Mouse (Mus musculus) intestine, postnatal 0 days (tissue): Measurements from ENCODE around the gene Vps37d. TPM values are rescaled to one million over a fixed set of nuclear protein-coding genes. Genes with fewer than 3 reads are reported as not detected.

Experiments
- ATAC-seq: fragments of 200-750 bp; cut with Nextera tagmentation; 2 replicates; pipeline ENCODE4 v1.8.0; 2017; ENCODE audit warnings: mild to moderate bottlenecking, moderate TSS enrichment, moderate library complexity
- H3K27ac ChIP-seq: fragments of 300-500 bp; sonication (generic); 2 replicates; pipeline ENCODE4 v1.5.1; 2014; ENCODE audit warnings: mild to moderate bottlenecking, low read depth, low read length, moderate library complexity
- H3K27me3 ChIP-seq: fragments of 300-500 bp; sonication (generic); replicated peaks from 2 replicates; pipeline ENCODE4 v1.6.1; 2014; ENCODE audit warnings: low read length, mixed read lengths; ENCODE audit not compliant: control insufficient read depth, insufficient read depth
- H3K36me3 ChIP-seq: fragments of 300-500 bp; sonication (generic); 2 replicates; pipeline ENCODE4 v1.6.1; 2014; ENCODE audit warnings: mild to moderate bottlenecking, moderate library complexity; ENCODE audit not compliant: control insufficient read depth, insufficient read depth
- H3K4me1 ChIP-seq: fragments of 300-500 bp; sonication (generic); replicated peaks from 2 replicates; pipeline ENCODE4 v1.6.1; 2014; ENCODE audit warnings: antibody characterized with exemption, low read length, mixed read lengths; ENCODE audit not compliant: control insufficient read depth, insufficient read depth
- H3K4me2 ChIP-seq: fragments of 300-500 bp; sonication (generic); replicated peaks from 2 replicates; pipeline ENCODE4 v1.6.1; 2014; ENCODE audit warnings: low read depth, mild to moderate bottlenecking, moderate library complexity
- H3K4me3 ChIP-seq: fragments of 300-500 bp; sonication (generic); 2 replicates; pipeline ENCODE4 v1.5.1; 2014; ENCODE audit warnings: low read depth, low read length
- H3K9ac ChIP-seq: fragments of 300-500 bp; sonication (generic); 2 replicates; pipeline ENCODE4 v1.6.1; 2014; ENCODE audit warnings: mild to moderate bottlenecking, low read depth, low read length
- H3K9me3 ChIP-seq: fragments of 300-500 bp; sonication (generic); 2 replicates; pipeline ENCODE4 v1.6.1; 2016; ENCODE audit warnings: mixed run types; ENCODE audit not compliant: control insufficient read depth
- CTCF ChIP-seq: sonication (generic); IDR thresholded peaks from 2 replicates; pipeline ENCODE4 v1.5.1; 2016; ENCODE audit warnings: low read depth, mild to moderate bottlenecking, control low read depth, antibody characterized with exemption, moderate library complexity
- WGBS: fragments of 180-500 bp; shearing (Covaris S2); extraction: QIAGEN DNeasy Blood & Tissue Kit; methylation state at CpG from one replicate; pipeline ENCODE4 v1.1.7; 2014; 5-methylcytosine and 5-hydroxymethylcytosine counted together
- polyA plus RNA-seq: library from polyadenylated mRNA; unstranded; fragments of >200 nt; fragmentation: Nextera tagmentation; extraction: Ambion mirVana; gene quantifications from 2 replicates; pipeline ENCODE4 v1.2.1, GENCODE M21; 2015

Gene Vps37d
- polyA plus RNA-seq, 1 experiment from 2014 or later = 2.9 TPM

- no peaks in the 10 kb centered on the region for H3K27me3 ChIP-seq
- no peak overlapping the region for H3K4me3 ChIP-seq
- H3K4me2 ChIP-seq = no peak overlapping the region
- no peak overlapping the region for H3K27ac ChIP-seq
- no peak overlapping the region for H3K9ac ChIP-seq
- H3K9me3 ChIP-seq = no peaks in the 10 kb centered on the region
- H3K4me1 ChIP-seq = no peaks in the 10 kb centered on the region; the same call in 1 of the 2 replicates
- WGBS = 90% methylated on average over 12 of the region's 12 CpGs
- ATAC-seq = no peak
- H3K36me3 ChIP-seq = no peaks in the 10 kb centered on the region
- TF ChIP-seq CTCF = no peak
These were observed 35.7 kb upstream of the Vps37d start for GRCm38 (mm10) chr5:135113782-135114181.

- Histone ChIP-seq H3K4me1 (no peaks in the 10 kb centered on the region), H3K27me3 (peaks cover 6% of the 10 kb centered on the region), H3K4me2 (no peak overlapping the region), H3K27ac (no peak overlapping the region), H3K4me3 (no peak overlapping the region), H3K36me3 (no peaks in the 10 kb centered on the region), H3K9me3 (no peaks in the 10 kb centered on the region), H3K9ac (no peak overlapping the region)
- no peak for TF ChIP-seq CTCF
- ATAC-seq = no peak
- 75% methylated on average over 6 of the region's 6 CpGs for WGBS
These were observed 31.9 kb upstream of the Vps37d start for GRCm38 (mm10) chr5:135109976-135110375.

GRCm38 (mm10) chr5:135109426-135109825 is 31.4 kb upstream of the Vps37d start:
- WGBS = 84% methylated on average over 3 of the region's 3 CpGs
- H3K27me3 ChIP-seq = peaks cover 10% of the 10 kb centered on the region
- H3K4me2 ChIP-seq = no peak overlapping the region
- H3K9me3 ChIP-seq = no peaks in the 10 kb centered on the region
- no peak overlapping the region for H3K9ac ChIP-seq
- no peak for ATAC-seq
- TF ChIP-seq CTCF = no peak
- H3K4me1 ChIP-seq = no peaks in the 10 kb centered on the region
- no peak overlapping the region for H3K4me3 ChIP-seq
- H3K36me3 ChIP-seq = no peaks in the 10 kb centered on the region
- H3K27ac ChIP-seq = no peak overlapping the region

GRCm38 (mm10) chr5:135109017-135109416 is 31.0 kb upstream of the Vps37d start:
- no peak overlapping the region for H3K4me3 ChIP-seq
- ATAC-seq = no peak
- WGBS = 69% methylated on average over 6 of the region's 6 CpGs
- no peak overlapping the region for H3K27ac ChIP-seq
- no peaks in the 10 kb centered on the region for H3K9me3 ChIP-seq
- H3K27me3 ChIP-seq = peaks cover 10% of the 10 kb centered on the region
- no peaks in the 10 kb centered on the region for H3K36me3 ChIP-seq
- no peaks in the 10 kb centered on the region for H3K4me1 ChIP-seq
- no peak overlapping the region for H3K4me2 ChIP-seq
- H3K9ac ChIP-seq = no peak overlapping the region
- no peak for TF ChIP-seq CTCF

GRCm38 (mm10) chr5:135107521-135108501 is 29.7 kb upstream of the Vps37d start:
- H3K27me3 ChIP-seq = peaks cover 10% of the 10 kb centered on the region
- H3K36me3 ChIP-seq = no peaks in the 10 kb centered on the region
- peak; percentile 75 for ATAC-seq
- 6% methylated on average over 40 of the region's 40 CpGs for WGBS
- no peaks in the 10 kb centered on the region for H3K9me3 ChIP-seq
- peak; percentile 90 for TF ChIP-seq CTCF
- no peaks in the 10 kb centered on the region for H3K4me1 ChIP-seq
- peak overlapping the region; percentile 47 for H3K4me3 ChIP-seq
- peak overlapping the region; percentile 45 for H3K9ac ChIP-seq
- peak overlapping the region; percentile 92 for H3K4me2 ChIP-seq
- H3K27ac ChIP-seq = peak overlapping the region; percentile 51

- no peaks in the 10 kb centered on the region for H3K36me3 ChIP-seq
- no peaks in the 10 kb centered on the region for H3K4me1 ChIP-seq
- WGBS = under 1% methylated on average over 48 of the region's 48 CpGs
- H3K4me2 ChIP-seq = peak overlapping the region; percentile 92
- peak overlapping the region; percentile 45; the same call in 1 of the 2 replicates for H3K9ac ChIP-seq
- H3K9me3 ChIP-seq = no peaks in the 10 kb centered on the region
- no peak overlapping the region for H3K27ac ChIP-seq
- peak overlapping the region; percentile 47 for H3K4me3 ChIP-seq
- TF ChIP-seq CTCF = no peak
- peak; percentile 72 for ATAC-seq
- peaks cover 10% of the 10 kb centered on the region for H3K27me3 ChIP-seq
These were observed 28.7 kb upstream of the Vps37d start for GRCm38 (mm10) chr5:135106758-135107256.
